Mouse (Mus musculus) layer of hippocampus, adult 9-11 months (tissue): ENCODE data around the gene Thumpd2.

Experiments used
- DNase-seq: peaks from one replicate; pipeline ENCODE4 v3.0.0; 2022

Gene Thumpd2

GRCm38 (mm10) chr17:81031830-81032442 lies 32.9 kb downstream of the Thumpd2 start:
- DNase-seq, result no peak

- DNase-seq, result no peak
These were observed 37.6 kb downstream of the Thumpd2 start for GRCm38 (mm10) chr17:81027331-81027730.

- no peak for DNase-seq
These were observed 47.8 kb downstream of the Thumpd2 start for GRCm38 (mm10) chr17:81017132-81017531.

GRCm38 (mm10) chr17:81015814-81016447 lies 49.0 kb downstream of the Thumpd2 start:
- peak; percentile 67 for DNase-seq

- DNase-seq, result peak; percentile 57
These were observed 53.8 kb downstream of the Thumpd2 start for GRCm38 (mm10) chr17:81010844-81011685.

GRCm38 (mm10) chr17:81010199-81010598 lies 54.7 kb downstream of the Thumpd2 start:
- no peak for DNase-seq

- no peak for DNase-seq
These were observed 55.8 kb downstream of the Thumpd2 start for GRCm38 (mm10) chr17:81009112-81009511.

GRCm38 (mm10) chr17:81005292-81005691 lies 59.6 kb downstream of the Thumpd2 start:
- no peak for DNase-seq

GRCm38 (mm10) chr17:81004454-81004853 lies 60.4 kb downstream of the Thumpd2 start:
- no peak for DNase-seq

GRCm38 (mm10) chr17:81002130-81002529 lies 62.8 kb downstream of the Thumpd2 start:
- no peak for DNase-seq

- no peak for DNase-seq
These were observed 63.2 kb downstream of the Thumpd2 start for GRCm38 (mm10) chr17:81001647-81002046.

- no peak for DNase-seq
These were observed 63.9 kb downstream of the Thumpd2 start for GRCm38 (mm10) chr17:81001010-81001409.

GRCm38 (mm10) chr17:80998958-80999357 lies 65.9 kb downstream of the Thumpd2 start:
- DNase-seq, result no peak

- no peak for DNase-seq
These were observed 67.7 kb downstream of the Thumpd2 start for GRCm38 (mm10) chr17:80997226-80997625.

- DNase-seq, result peak; percentile 28
These were observed 73.3 kb downstream of the Thumpd2 start for GRCm38 (mm10) chr17:80991535-80992127.

- no peak for DNase-seq
These were observed 81.9 kb downstream of the Thumpd2 start for GRCm38 (mm10) chr17:80982976-80983375.

GRCm38 (mm10) chr17:80982412-80982787 lies 82.5 kb downstream of the Thumpd2 start:
- DNase-seq, result peak; percentile 93

GRCm38 (mm10) chr17:80981721-80982411 lies 83.0 kb downstream of the Thumpd2 start:
- DNase-seq, result peak; percentile 52

GRCm38 (mm10) chr17:80980096-80980495 lies 84.8 kb downstream of the Thumpd2 start:
- DNase-seq, result no peak

GRCm38 (mm10) chr17:80977245-80977644 lies 87.6 kb downstream of the Thumpd2 start:
- DNase-seq, result no peak
